Mouse (Mus musculus): ENCODE results near the gene Sept3. TPM values are rescaled to one million over a fixed set of nuclear protein-coding genes. Genes with fewer than 3 reads are reported as not detected.

The Sept3 gene
- polyA plus RNA-seq, 1 experiment from 2014 or later, result 479 TPM

GRCm38 (mm10) chr15:82274927-82275901 is 521 bp downstream of the Sept3 start:
- WGBS, result under 1% methylated on average over 85 of the region's 86 CpGs

GRCm38 (mm10) chr15:82277591-82277990 is 2.9 kb downstream of the Sept3 start:
- H3K9ac ChIP-seq, result peak overlapping the region; percentile 25; the same call in 1 of the 2 replicates
- peak overlapping the region; percentile 94; the same call in 1 of the 2 replicates for H3K4me3 ChIP-seq
- peak overlapping the region; percentile 76 for H3K4me2 ChIP-seq
- 65% methylated on average over 5 of the region's 5 CpGs for WGBS
- no peaks in the 10 kb centered on the region for H3K27me3 ChIP-seq (replicated peaks)
- ATAC-seq (replicated peaks), result no peak
- H3K4me1 ChIP-seq, result peaks cover 39% of the 10 kb centered on the region
- H3K9me3 ChIP-seq, result no peaks in the 10 kb centered on the region
- H3K36me3 ChIP-seq (replicated peaks), result peaks cover 14% of the 10 kb centered on the region
- no peak overlapping the region for H3K27ac ChIP-seq

More at GRCm38 (mm10) chr15:82274927-82275901, 521 bp downstream of the Sept3 start:
- no peaks in the 10 kb centered on the region for H3K9me3 ChIP-seq
- H3K4me2 ChIP-seq, result peak overlapping the region; percentile 76
- H3K4me1 ChIP-seq, result peaks cover 52% of the 10 kb centered on the region
- peak overlapping the region; percentile 94 for H3K4me3 ChIP-seq
- ATAC-seq (replicated peaks), result peak; percentile 80
- H3K27me3 ChIP-seq (replicated peaks), result 0 out of 2 replicates have a peak, but pooled peaks cover 3% of the 10 kb centered on the region
- H3K9ac ChIP-seq, result peak overlapping the region; percentile 97
- H3K36me3 ChIP-seq (replicated peaks), result peaks cover 9% of the 10 kb centered on the region
- peak overlapping the region; percentile 96 for H3K27ac ChIP-seq

GRCm38 (mm10) chr15:82280638-82281037 is 5.9 kb downstream of the Sept3 start:
- Histone ChIP-seq H3K36me3 (replicated peaks) (peaks cover 42% of the 10 kb centered on the region), H3K9ac (no peak overlapping the region)
- no peak for ATAC-seq (replicated peaks)

GRCm38 (mm10) chr15:82286157-82286556 is 11.5 kb downstream of the Sept3 start:
- Histone ChIP-seq H3K4me2 (no peak overlapping the region), H3K9ac (no peak overlapping the region), H3K27me3 (replicated peaks) (no peaks in the 10 kb centered on the region), H3K36me3 (replicated peaks) (peaks cover 82% of the 10 kb centered on the region), H3K4me3 (no peak overlapping the region), H3K9me3 (no peaks in the 10 kb centered on the region), H3K4me1 (no peaks in the 10 kb centered on the region), H3K27ac (no peak overlapping the region)
- 68% methylated on average over 12 of the region's 12 CpGs for WGBS
- no peak for ATAC-seq (replicated peaks)

More at GRCm38 (mm10) chr15:82280638-82281037, 5.9 kb downstream of the Sept3 start:
- Histone ChIP-seq H3K4me3 (no peak overlapping the region), H3K27me3 (replicated peaks) (no peaks in the 10 kb centered on the region), H3K4me2 (no peak overlapping the region), H3K27ac (no peak overlapping the region), H3K4me1 (peaks cover 29% of the 10 kb centered on the region), H3K9me3 (no peaks in the 10 kb centered on the region)
- 75% methylated on average over 4 of the region's 4 CpGs for WGBS

GRCm38 (mm10) chr15:82290252-82290651 is 15.6 kb downstream of the Sept3 start:
- Histone ChIP-seq H3K36me3 (replicated peaks) (peaks cover 57% of the 10 kb centered on the region), H3K4me1 (peaks cover 12% of the 10 kb centered on the region), H3K27ac (no peak overlapping the region), H3K9me3 (no peaks in the 10 kb centered on the region), H3K9ac (no peak overlapping the region), H3K4me2 (no peak overlapping the region), H3K4me3 (no peak overlapping the region), H3K27me3 (replicated peaks) (no peaks in the 10 kb centered on the region)
- ATAC-seq (replicated peaks), result no peak
- 84% methylated on average over 7 of the region's 7 CpGs for WGBS

GRCm38 (mm10) chr15:82292851-82293250 is 18.2 kb downstream of the Sept3 start:
- Histone ChIP-seq H3K36me3 (replicated peaks) (peaks cover 34% of the 10 kb centered on the region), H3K9ac (no peak overlapping the region)

GRCm38 (mm10) chr15:82293271-82293711 is 18.6 kb downstream of the Sept3 start:
- no peaks in the 10 kb centered on the region for H3K27me3 ChIP-seq (replicated peaks)
- no peaks in the 10 kb centered on the region for H3K9me3 ChIP-seq
- no peak overlapping the region for H3K9ac ChIP-seq
- no peak overlapping the region for H3K4me3 ChIP-seq
- H3K36me3 ChIP-seq (replicated peaks), result peaks cover 31% of the 10 kb centered on the region
- H3K4me2 ChIP-seq, result 0 out of 2 replicates have a peak overlapping the region, but pooled peaks have one; percentile 3
- WGBS, result 5% methylated on average over 7 of the region's 7 CpGs
- H3K27ac ChIP-seq, result peak overlapping the region; percentile 55
- peaks cover 12% of the 10 kb centered on the region for H3K4me1 ChIP-seq
- peak; percentile 74 for ATAC-seq (replicated peaks)

More at GRCm38 (mm10) chr15:82292851-82293250, 18.2 kb downstream of the Sept3 start:
- Histone ChIP-seq H3K27me3 (replicated peaks) (no peaks in the 10 kb centered on the region), H3K4me2 (0 out of 2 replicates have a peak overlapping the region, but pooled peaks have one; percentile 3), H3K4me3 (no peak overlapping the region), H3K9me3 (no peaks in the 10 kb centered on the region), H3K4me1 (peaks cover 12% of the 10 kb centered on the region), H3K27ac (peak overlapping the region; percentile 55)
- WGBS, result 9% methylated on average over 5 of the region's 5 CpGs
- peak; percentile 29 for ATAC-seq (replicated peaks)

- H3K27me3 ChIP-seq (replicated peaks), result 0 out of 2 replicates have a peak, but pooled peaks cover 2% of the 10 kb centered on the region
- peak; percentile 31 for ATAC-seq (replicated peaks)
- H3K9me3 ChIP-seq, result no peaks in the 10 kb centered on the region
- H3K36me3 ChIP-seq (replicated peaks), result peaks cover 24% of the 10 kb centered on the region
- no peak overlapping the region for H3K9ac ChIP-seq
- H3K4me3 ChIP-seq, result no peak overlapping the region
- 40% methylated on average over 8 of the region's 8 CpGs for WGBS
- H3K4me1 ChIP-seq, result peaks cover 12% of the 10 kb centered on the region
- peak overlapping the region; percentile 36; the same call in 1 of the 2 replicates for H3K27ac ChIP-seq
- no peak overlapping the region for H3K4me2 ChIP-seq
These were observed 19.4 kb downstream of the Sept3 start for GRCm38 (mm10) chr15:82294059-82294458.

- WGBS, result 66% methylated on average over 39 of the region's 39 CpGs
- H3K36me3 ChIP-seq (replicated peaks), result no peaks in the 10 kb centered on the region
- H3K4me1 ChIP-seq, result no peaks in the 10 kb centered on the region
- H3K27me3 ChIP-seq (replicated peaks), result 0 out of 2 replicates have a peak, but pooled peaks cover 3% of the 10 kb centered on the region
- no peaks in the 10 kb centered on the region for H3K9me3 ChIP-seq
- H3K4me3 ChIP-seq, result no peak within 1 kb of the TSS
- no peak within 1 kb of the TSS for H3K27ac ChIP-seq
- H3K4me2 ChIP-seq, result 0 out of 2 replicates have a peak within 1 kb of the TSS, but pooled peaks have one; percentile 8
- no peak for ATAC-seq (replicated peaks)
- no peak within 1 kb of the TSS for H3K9ac ChIP-seq
These were observed 24.3 kb downstream of the Sept3 start, which contains the start of gene Wbp2nl for GRCm38 (mm10) chr15:82298764-82299561. Gene Wbp2nl (plus strand): TSS chr15:82298954.

- Histone ChIP-seq H3K9me3 (no peaks in the 10 kb centered on the region), H3K4me3 (no peak overlapping the region), H3K36me3 (replicated peaks) (no peaks in the 10 kb centered on the region), H3K4me2 (no peak overlapping the region), H3K9ac (no peak overlapping the region), H3K27ac (no peak overlapping the region), H3K27me3 (replicated peaks) (no peaks in the 10 kb centered on the region), H3K4me1 (no peaks in the 10 kb centered on the region)
- 80% methylated on average over 3 of the region's 3 CpGs for WGBS
- ATAC-seq (replicated peaks), result no peak
These were observed 32.4 kb downstream of the Sept3 start for GRCm38 (mm10) chr15:82307107-82307506.

- H3K4me3 ChIP-seq, result no peak overlapping the region
- 77% methylated on average over 3 of the region's 3 CpGs for WGBS
- no peaks in the 10 kb centered on the region for H3K9me3 ChIP-seq
- H3K27me3 ChIP-seq (replicated peaks), result no peaks in the 10 kb centered on the region
- H3K4me1 ChIP-seq, result no peaks in the 10 kb centered on the region
- H3K9ac ChIP-seq, result no peak overlapping the region
- no peak overlapping the region for H3K27ac ChIP-seq
- no peak for ATAC-seq (replicated peaks)
- H3K4me2 ChIP-seq, result no peak overlapping the region
- no peaks in the 10 kb centered on the region for H3K36me3 ChIP-seq (replicated peaks)
These were observed 33.7 kb downstream of the Sept3 start for GRCm38 (mm10) chr15:82308416-82308815.
